Mouse (Mus musculus) erythroblast, adult 5-6 weeks (primary cell): Measurements from ENCODE around the gene 1700001L19Rik. TPM values are rescaled to one million over a fixed set of nuclear protein-coding genes. Genes with fewer than 3 reads are reported as not detected.
"Not testable (repeated sequence)": the region's sequence is repeated elsewhere in the genome, so short reads cannot be mapped to it uniquely, and the experiment has no call there.

Source experiments
- ATAC-seq: replicated peaks from 2 replicates; pipeline ENCODE4 v1.8.0; 2016; ENCODE audit warnings: moderate number of reproducible peaks, mild to moderate bottlenecking, moderate TSS enrichment, inconsistent platforms; ENCODE audit not compliant: poor library complexity, low FRiP score, severe bottlenecking
- total RNA-seq, 2 experiments: library from RNA; stranded (forward) in 1 of 2; stranded (reverse) in 1 of 2; fragments of 150-400 nt in 1 of 2; fragments of 200-764, 138-1000 nt in 1 of 2; gene quantifications; 2 replicates each; pipeline versions ENCODE4 v1.2.3 to v1.2.4; 2015 to 2017; ENCODE audit warnings: low replicate concordance in 2 of 2

The 1700001L19Rik gene
- total RNA-seq (2015; ENCODE audit: low replicate concordance) (not detected in 2 replicates), total RNA-seq (2017; ENCODE audit: low replicate concordance) (not detected in 2 replicates)

GRCm38 (mm10) chr13:68597199-68597598 lies at the start of gene 1700001L19Rik:
1700001L19Rik (plus strand) TSS chr13:68597421.
- ATAC-seq = no peak

- not testable (repeated sequence) for ATAC-seq
These were observed 43.8 kb upstream of the 1700001L19Rik start for GRCm38 (mm10) chr13:68553391-68553790.

- ATAC-seq = no peak
These were observed 29.1 kb upstream of the 1700001L19Rik start for GRCm38 (mm10) chr13:68568110-68568509.

- ATAC-seq = no peak
These were observed 28.7 kb upstream of the 1700001L19Rik start for GRCm38 (mm10) chr13:68568548-68568947.

- no peak for ATAC-seq
These were observed 27.5 kb upstream of the 1700001L19Rik start for GRCm38 (mm10) chr13:68569589-68570336.

GRCm38 (mm10) chr13:68572247-68572646 lies 25.0 kb upstream of the 1700001L19Rik start:
- no peak for ATAC-seq

- no peak for ATAC-seq
These were observed 24.0 kb upstream of the 1700001L19Rik start for GRCm38 (mm10) chr13:68572966-68573913.

- no peak for ATAC-seq
These were observed 22.8 kb upstream of the 1700001L19Rik start for GRCm38 (mm10) chr13:68574398-68574797.

GRCm38 (mm10) chr13:68577945-68578344 lies 19.3 kb upstream of the 1700001L19Rik start:
- ATAC-seq = no peak

GRCm38 (mm10) chr13:68581086-68581740 lies 16.0 kb upstream of the 1700001L19Rik start:
- ATAC-seq = no peak

- ATAC-seq = peak; percentile 96
These were observed 15.3 kb upstream of the 1700001L19Rik start, which contains the start of the genes Mtrr and Fastkd3 for GRCm38 (mm10) chr13:68581747-68582516. Mtrr (minus strand) TSS chr13:68582149. Fastkd3 (plus strand) TSS chr13:68582234.

- ATAC-seq = no peak
These were observed 14.8 kb upstream of the 1700001L19Rik start for GRCm38 (mm10) chr13:68582517-68582780.

- ATAC-seq = no peak
These were observed 13.3 kb upstream of the 1700001L19Rik start for GRCm38 (mm10) chr13:68583961-68584360.

GRCm38 (mm10) chr13:68585441-68585840 lies 11.8 kb upstream of the 1700001L19Rik start:
- no peak for ATAC-seq

- ATAC-seq = no peak
These were observed 8.9 kb upstream of the 1700001L19Rik start for GRCm38 (mm10) chr13:68588352-68588751.

GRCm38 (mm10) chr13:68593797-68594196 lies 3.4 kb upstream of the 1700001L19Rik start:
- no peak for ATAC-seq

- ATAC-seq = no peak
These were observed 446 bp downstream of the 1700001L19Rik start for GRCm38 (mm10) chr13:68597667-68598066.

- no peak for ATAC-seq
These were observed 1.7 kb downstream of the 1700001L19Rik start for GRCm38 (mm10) chr13:68598953-68599352.

GRCm38 (mm10) chr13:68601184-68601583 lies 4.0 kb downstream of the 1700001L19Rik start:
- no peak for ATAC-seq
